Mouse (Mus musculus): ENCODE measurements around the gene Mbtps1.

DNA sequence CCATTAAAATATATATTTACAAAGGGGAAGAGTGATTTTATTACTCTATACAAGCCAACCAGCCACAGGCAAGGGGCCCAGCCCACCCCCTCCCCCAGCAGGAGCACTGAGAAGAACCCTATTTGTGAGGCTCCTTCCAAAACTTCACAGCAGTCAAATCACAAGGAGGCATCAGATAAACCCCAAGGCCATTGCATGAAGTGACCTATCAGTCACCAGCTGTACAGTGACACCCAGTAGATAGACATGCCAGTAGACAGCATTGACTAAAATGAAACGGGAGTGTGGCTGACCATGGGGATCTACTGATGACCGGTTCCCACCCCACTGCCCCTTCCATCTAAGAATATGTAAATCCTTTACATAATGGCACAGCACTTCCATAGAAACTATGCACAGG is 5.6 kb downstream of the Mbtps1 start:
- TF ChIP-seq CTCF (IDR thresholded peaks at IDR 0.05; ENCODE audit: low read depth) (no peak), EP300 (IDR thresholded peaks at IDR 0.05; ENCODE audit: low read depth) (no peak)
